14 mouse cellular contexts compared by ENCODE assay signal in genomic region chr15:47386881-47387399, GRCm38 (mm10).
DNase-seq lines count a peak whose midpoint lies in the region; ATAC-seq lines count a peak whose summit lies in the region.
"Had no signal": no experiment of that assay in that cellular context is flagged by ENCODE, and none has a peak within 500 bp of the region (broad histone marks: within the 10 kb centered on the region; RNA-seq: fewer than 3 reads in every experiment).

No protein-coding gene starts in this region.

- no peaks in the 10 kb centered on the region for H3K36me3 ChIP-seq in midbrain, embryonic 11.5 days (ENCODE audit: control insufficient read depth, insufficient read depth, low read length)
- H3K36me3 ChIP-seq in midbrain, embryonic 14.5 days (ENCODE audit: control insufficient read depth, insufficient read depth, low read length), result no peaks in the 10 kb centered on the region
- H3K36me3 ChIP-seq in forebrain, embryonic 15.5 days, result no peaks in the 10 kb centered on the region
- H3K36me3 ChIP-seq: heart, embryonic 10.5 days; kidney, embryonic 15.5 days had no signal

- 21% methylated on average over 2 of the region's 2 CpGs for WGBS in midbrain, embryonic 11.5 days
- WGBS in midbrain, embryonic 14.5 days, result 19% methylated on average over 2 of the region's 2 CpGs
- WGBS in forebrain, embryonic 15.5 days, result 5% methylated on average over 2 of the region's 2 CpGs

- H3K9ac ChIP-seq in midbrain, embryonic 11.5 days (ENCODE audit: low read length), result no peak overlapping the region
- H3K9ac ChIP-seq in midbrain, embryonic 14.5 days (replicated peaks; ENCODE audit: low read length), result no peak overlapping the region
- H3K9ac ChIP-seq in forebrain, embryonic 15.5 days (replicated peaks), result no peak overlapping the region
- H3K9ac ChIP-seq: kidney, embryonic 15.5 days; lung, embryonic 14.5 days had no signal

- peak; percentile 73 for ATAC-seq in midbrain, embryonic 11.5 days (ENCODE audit: low FRiP score)
- no peak for ATAC-seq in midbrain, embryonic 14.5 days (ENCODE audit: low FRiP score, low TSS enrichment)
- peak; percentile 61; the same call in 1 of the 2 replicates for ATAC-seq in forebrain, embryonic 15.5 days (replicated peaks)
- ATAC-seq: CD4-positive, CD25-positive, alpha-beta regulatory T cell, adult 4 months had no signal

- no peak for DNase-seq in midbrain, embryonic 11.5 days (ENCODE audit: low spot score, missing footprints)
- DNase-seq in midbrain, embryonic 14.5 days, result no peak
- DNase-seq in embryo, embryonic 10.5 days (ENCODE audit: low spot score), result peak; percentile 35
- peak; percentile 54 for DNase-seq in mesoderm, embryonic 11.5 days (ENCODE audit: low read depth, low spot score)
- DNase-seq in heart, postnatal 36 days, result no peak
- DNase-seq in ovary, postnatal 36 days (ENCODE audit: low spot score), result no peak
- DNase-seq: cerebellum, postnatal 14 days; heart, postnatal 4 days; lung, embryonic 14.5 days; thymus, postnatal 4 days had no signal

- no peaks in the 10 kb centered on the region for H3K4me1 ChIP-seq in midbrain, embryonic 11.5 days (ENCODE audit: control insufficient read depth, insufficient read depth, low read length)
- H3K4me1 ChIP-seq in midbrain, embryonic 14.5 days (ENCODE audit: control insufficient read depth, insufficient read depth, low read length), result no peaks in the 10 kb centered on the region
- no peaks in the 10 kb centered on the region for H3K4me1 ChIP-seq in forebrain, embryonic 15.5 days
- H3K4me1 ChIP-seq: heart, embryonic 10.5 days; kidney, embryonic 15.5 days had no signal

- no peaks in the 10 kb centered on the region for H3K27me3 ChIP-seq in midbrain, embryonic 11.5 days (ENCODE audit: control insufficient read depth, insufficient read depth, low read length)
- no peaks in the 10 kb centered on the region for H3K27me3 ChIP-seq in midbrain, embryonic 14.5 days (ENCODE audit: control insufficient read depth, insufficient read depth, low read length)
- H3K27me3 ChIP-seq in forebrain, embryonic 15.5 days, result no peaks in the 10 kb centered on the region
- H3K27me3 ChIP-seq: kidney, embryonic 15.5 days had no signal

- H3K4me2 ChIP-seq in midbrain, embryonic 11.5 days, result no peak overlapping the region
- H3K4me2 ChIP-seq in midbrain, embryonic 14.5 days (ENCODE audit: low read length), result no peak overlapping the region
- H3K4me2 ChIP-seq in forebrain, embryonic 15.5 days (replicated peaks), result no peak overlapping the region
- H3K4me2 ChIP-seq: kidney, embryonic 15.5 days; lung, embryonic 14.5 days had no signal

- intact Hi-C loops in heart, postnatal 36 days (cut with DNase I), result no loop called here

- no peak overlapping the region for H3K4me3 ChIP-seq in midbrain, embryonic 11.5 days (ENCODE audit: low read depth, low read length)
- no peak overlapping the region for H3K4me3 ChIP-seq in midbrain, embryonic 14.5 days (replicated peaks; ENCODE audit: low read depth, low read length)
- no peak overlapping the region for H3K4me3 ChIP-seq in forebrain, embryonic 15.5 days
- H3K4me3 ChIP-seq: heart, embryonic 10.5 days; kidney, embryonic 15.5 days had no signal

- no peaks in the 10 kb centered on the region for H3K9me3 ChIP-seq in midbrain, embryonic 11.5 days (ENCODE audit: control insufficient read depth, low read length)
- H3K9me3 ChIP-seq in midbrain, embryonic 14.5 days (ENCODE audit: control insufficient read depth, low read length), result no peaks in the 10 kb centered on the region
- no peaks in the 10 kb centered on the region for H3K9me3 ChIP-seq in forebrain, embryonic 15.5 days
- H3K9me3 ChIP-seq: heart, embryonic 10.5 days; kidney, embryonic 15.5 days had no signal

- H3K27ac ChIP-seq in midbrain, embryonic 11.5 days (ENCODE audit: low read depth, low read length), result no peak overlapping the region
- no peak overlapping the region for H3K27ac ChIP-seq in midbrain, embryonic 14.5 days (replicated peaks; ENCODE audit: low read depth, low read length)
- H3K27ac ChIP-seq in forebrain, embryonic 15.5 days (replicated peaks), result no peak overlapping the region
- H3K27ac ChIP-seq: heart, embryonic 10.5 days; kidney, embryonic 15.5 days had no signal

Comparison
In these comparisons a context has a peak if more than half of its experiments do, and no peak if none do; other contexts are left out.
1. DNase-seq: peak in embryo, embryonic 10.5 days (single experiment) and mesoderm, embryonic 11.5 days (single experiment); none in midbrain, embryonic 11.5 days (single experiment), midbrain, embryonic 14.5 days (single experiment), heart, postnatal 36 days (0 of 2) and ovary, postnatal 36 days (single experiment).